Mouse (Mus musculus): Measurements from ENCODE around the gene Afg1l.

The Afg1l gene

DNA sequence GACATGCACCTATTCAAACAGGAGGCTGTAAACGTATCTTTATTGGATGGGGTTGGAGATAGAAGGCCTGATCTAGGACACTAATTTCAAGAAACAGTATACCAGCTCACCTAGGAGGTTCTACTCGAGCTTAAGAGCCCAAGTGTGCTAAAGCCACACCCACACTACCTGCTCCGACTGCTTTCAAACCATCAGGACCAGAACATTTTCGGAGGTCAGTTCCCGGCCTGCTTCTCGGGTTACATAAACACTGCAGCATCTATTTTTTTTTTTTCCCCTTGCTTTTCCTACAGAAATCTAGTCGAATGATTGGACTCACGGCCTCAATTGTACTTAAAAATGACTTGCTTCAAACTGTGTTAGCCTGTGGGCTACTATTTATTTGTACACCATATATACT, 214.7 kb downstream of the Afg1l start:
- DNase-seq: no peak
